In the genomic region with DNA sequence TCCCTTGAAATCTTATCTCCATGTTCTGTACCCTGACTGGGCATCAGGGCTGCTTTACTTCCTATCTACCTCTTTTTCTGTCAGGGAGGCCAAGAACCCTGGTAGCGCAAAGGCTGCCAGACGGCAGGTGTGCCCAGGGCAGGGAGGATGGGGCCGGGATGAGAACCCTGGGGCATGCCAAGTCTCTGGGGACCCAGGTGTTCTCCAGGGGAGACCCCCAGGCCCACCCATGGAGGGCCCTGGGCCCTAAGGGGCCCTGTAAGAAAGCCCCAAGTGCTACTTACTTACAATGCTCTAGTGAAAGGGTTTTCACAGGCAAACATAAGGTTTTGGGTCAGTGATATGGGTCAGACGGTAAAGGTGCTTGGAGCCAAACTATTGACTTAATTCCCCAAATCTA, we compare ENCODE assay signal across 1 mouse cellular context.
TF ChIP-seq lines count a peak whose summit lies in the region.

No protein-coding gene starts in this region.

TF ChIP-seq in CH12.LX, 34 proteins besides CTCF, POLR2A, EP300 and RAD21 (continued from another document):
- no peak for TF ChIP-seq ZC3H11A (IDR thresholded peaks at IDR 0.05; ENCODE audit: low read depth, low read length)
- 0 out of 2 replicates have a peak, but pooled peaks have one; percentile 43 for TF ChIP-seq MAFK (IDR thresholded peaks at IDR 0.05; ENCODE audit: insufficient replicate concordance, low read length)
- peak; percentile 94 for TF ChIP-seq TCF12 (IDR thresholded peaks at IDR 0.05; ENCODE audit: low read depth, low read length)
- no peak for TF ChIP-seq E2F4 (IDR thresholded peaks at IDR 0.05; ENCODE audit: insufficient replicate concordance, low read depth, low read length)
- TF ChIP-seq SIN3A (IDR thresholded peaks at IDR 0.05; ENCODE audit: low read length): 0 out of 2 replicates have a peak, but pooled peaks have one; percentile 45
- peak; percentile 59; the same call in 1 of the 2 replicates for TF ChIP-seq ZMIZ1 (IDR thresholded peaks at IDR 0.05; ENCODE audit: low read depth, low read length)
- no peak for TF ChIP-seq ELF1 (IDR thresholded peaks at IDR 0.05; ENCODE audit: low read depth, low read length)
- TF ChIP-seq CHD1 (IDR thresholded peaks at IDR 0.05; ENCODE audit: low read depth, low read length): no peak
- peak; percentile 68 for TF ChIP-seq MEF2A (IDR thresholded peaks at IDR 0.05; ENCODE audit: borderline replicate concordance, low read depth, low read length)
- TF ChIP-seq MAZ (IDR thresholded peaks at IDR 0.05; ENCODE audit: low read depth, low read length): peak; percentile 82
